Mouse (Mus musculus) embryonic fibroblast, embryonic 13.5 days (primary cell): ENCODE data around the gene Sycp3.

Experiments
- CTCF ChIP-seq: IDR thresholded peaks from 2 replicates; pipeline ENCODE4 v1.5.1; 2011; ENCODE audit warnings: mild to moderate bottlenecking, control low read depth, low read length, moderate library complexity, borderline replicate concordance; ENCODE audit not compliant: insufficient read depth
- POLR2A ChIP-seq: IDR thresholded peaks from 2 replicates; pipeline ENCODE4 v1.6.1; 2011; ENCODE audit warnings: low read depth, mild to moderate bottlenecking, control low read depth, low read length, moderate library complexity

DNA sequence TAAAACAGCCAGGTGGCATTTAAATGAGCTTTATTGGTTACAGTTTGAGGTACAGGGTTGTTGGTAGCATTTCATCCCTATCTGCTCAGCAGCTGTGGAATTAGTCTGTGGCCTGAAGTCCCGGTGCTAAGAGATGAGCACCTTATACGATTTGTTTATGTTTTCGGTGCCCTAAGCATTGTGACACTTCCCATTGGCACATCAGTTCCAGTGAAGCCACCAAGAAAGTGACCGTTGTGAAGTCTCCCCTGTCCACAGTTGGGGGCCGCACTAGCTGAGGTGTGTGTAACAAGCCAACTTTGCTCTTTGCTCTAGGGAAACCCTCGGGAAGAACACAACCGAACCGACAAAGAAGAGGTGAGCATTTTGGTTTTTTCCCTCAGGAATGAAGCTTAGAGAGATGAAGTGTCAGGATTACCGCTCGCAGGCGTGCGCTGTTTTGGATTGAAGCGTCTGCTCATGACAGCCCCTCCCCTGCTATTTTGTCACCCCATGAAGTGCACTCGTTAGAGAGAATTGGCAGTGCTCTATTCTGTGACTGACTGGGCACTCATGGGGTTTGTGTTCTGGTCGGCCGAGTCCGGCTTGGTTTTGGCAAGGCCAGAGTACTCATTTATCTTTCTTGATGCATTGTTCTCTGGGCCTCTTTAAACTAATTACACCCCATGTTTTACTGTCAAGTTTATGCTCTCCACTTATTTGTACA, 46.9 kb upstream of the Sycp3 start:
- TF ChIP-seq POLR2A (no peak), CTCF (no peak)
